Mouse (Mus musculus) adrenal gland, adult 2 months (tissue): ENCODE results near the gene Cela3a. TPM values are rescaled to one million over a fixed set of nuclear protein-coding genes. Genes with fewer than 3 reads are reported as not detected.

ENCODE experiments used
- DNase-seq: peaks from one replicate; pipeline ENCODE4 v3.0.0; 2021
- long read RNA-seq: library from polyadenylated mRNA; stranded (forward); transcript quantifications from one replicate; pipeline ENCODE4 v2.0.0, GENCODE M21; 2021
- polyA plus RNA-seq: library from polyadenylated mRNA; depleted of rRNA; stranded (reverse); fragments of >200 nt; gene quantifications from 2 replicates; pipeline ENCODE4 v1.2.3, GENCODE M21; 2012; rRNA removed
- total RNA-seq, 2 experiments: library from RNA; stranded (reverse); gene quantifications; 2 replicates each; pipeline ENCODE4 v1.2.3; 2021

The Cela3a gene
- total RNA-seq (not detected), polyA plus RNA-seq (not detected in 2 replicates)
- long read RNA-seq: 0 reads

GRCm38 (mm10) chr4:137409691-137410090, at the start of gene Cela3a:
Gene Cela3a, minus strand, starts transcription at chr4:137409791.
- no peak for DNase-seq

GRCm38 (mm10) chr4:137458861-137459260, 49.3 kb upstream of the Cela3a start:
- DNase-seq: no peak

- no peak for DNase-seq
These were observed 48.7 kb upstream of the Cela3a start for GRCm38 (mm10) chr4:137458310-137458709.

GRCm38 (mm10) chr4:137457292-137457691, 47.7 kb upstream of the Cela3a start:
- DNase-seq: no peak

GRCm38 (mm10) chr4:137456581-137456980, 47.0 kb upstream of the Cela3a start:
- DNase-seq: no peak

- no peak for DNase-seq
These were observed 45.0 kb upstream of the Cela3a start for GRCm38 (mm10) chr4:137454582-137454981.

GRCm38 (mm10) chr4:137453234-137453767, 43.7 kb upstream of the Cela3a start, which contains the start of gene 1700013G24Rik:
Gene 1700013G24Rik, plus strand, starts transcription at chr4:137453284.
- DNase-seq: no peak

- DNase-seq: no peak
These were observed 42.6 kb upstream of the Cela3a start for GRCm38 (mm10) chr4:137452190-137452589.

GRCm38 (mm10) chr4:137449715-137450114, 40.1 kb upstream of the Cela3a start:
- DNase-seq: no peak

- DNase-seq: no peak
These were observed 39.5 kb upstream of the Cela3a start for GRCm38 (mm10) chr4:137449132-137449531.

- no peak for DNase-seq
These were observed 39.0 kb upstream of the Cela3a start for GRCm38 (mm10) chr4:137448641-137449040.

GRCm38 (mm10) chr4:137448197-137448596, 38.6 kb upstream of the Cela3a start:
- DNase-seq: peak; percentile 87

GRCm38 (mm10) chr4:137447363-137448196, 38.0 kb upstream of the Cela3a start:
- no peak for DNase-seq

GRCm38 (mm10) chr4:137445881-137446280, 36.3 kb upstream of the Cela3a start:
- DNase-seq: no peak

GRCm38 (mm10) chr4:137443625-137444024, 34.0 kb upstream of the Cela3a start:
- peak; percentile 73 for DNase-seq

GRCm38 (mm10) chr4:137441332-137441731, 31.7 kb upstream of the Cela3a start:
- DNase-seq: no peak

GRCm38 (mm10) chr4:137438842-137439241, 29.3 kb upstream of the Cela3a start:
- no peak for DNase-seq

GRCm38 (mm10) chr4:137436979-137437669, 27.5 kb upstream of the Cela3a start:
- no peak for DNase-seq

GRCm38 (mm10) chr4:137432700-137433550, 23.3 kb upstream of the Cela3a start:
- peak; percentile 30 for DNase-seq

GRCm38 (mm10) chr4:137430502-137430901, 20.9 kb upstream of the Cela3a start, which contains the start of gene Cela3b:
Gene Cela3b, minus strand, starts transcription at chr4:137430540.
- no peak for DNase-seq

GRCm38 (mm10) chr4:137417712-137418564, 8.3 kb upstream of the Cela3a start:
- no peak for DNase-seq
